Mouse (Mus musculus): ENCODE measurements around the gene Smarcb1. TPM values are rescaled to one million over a fixed set of nuclear protein-coding genes. Genes with fewer than 3 reads are reported as not detected.
A peak's percentile ranks its signal among the peaks of the same experiment; 100 is the strongest.

Smarcb1 gene
- 93.7 and 118 TPM in 2 replicates for polyA plus RNA-seq (2015; fragmentation: Nextera tagmentation; extraction: Ambion mirVana)

- under 1% methylated on average over 73 of the region's 76 CpGs for WGBS
- Histone ChIP-seq H3K27ac (peak within 1 kb of the TSS; percentile 93), H3K9ac (peak within 1 kb of the TSS; percentile 84), H3K36me3 (peaks cover 23% of the 10 kb centered on the region; the same call in 1 of the 2 replicates), H3K27me3 (no peaks in the 10 kb centered on the region), H3K9me3 (replicated peaks) (no peaks in the 10 kb centered on the region), H3K4me2 (peak within 1 kb of the TSS; percentile 87), H3K4me3 (peak within 1 kb of the TSS; percentile 90), H3K4me1 (replicated peaks) (peaks cover 31% of the 10 kb centered on the region)
- peak; percentile 93 for ATAC-seq (replicated peaks; ENCODE audit: insufficient number of reproducible peaks, insufficient read depth, low FRiP score, low read depth)
Observed at GRCm38 (mm10) chr10:75921026-75921725, at the start of gene Smarcb1. Smarcb1 (minus strand) TSS chr10:75921617.

- ATAC-seq (replicated peaks; ENCODE audit: insufficient number of reproducible peaks, insufficient read depth, low FRiP score, low read depth): no peak
Observed at GRCm38 (mm10) chr10:75954381-75954811, 33.0 kb upstream of the Smarcb1 start, which contains the start of gene Gm5134. Gm5134 (plus strand) TSS chr10:75954514.

GRCm38 (mm10) chr10:75951424-75952050 lies 30.1 kb upstream of the Smarcb1 start:
- Histone ChIP-seq H3K9ac (peak overlapping the region; percentile 62), H3K27ac (no peak overlapping the region), H3K36me3 (no peaks in the 10 kb centered on the region), H3K4me2 (peak overlapping the region; percentile 95), H3K9me3 (replicated peaks) (no peaks in the 10 kb centered on the region), H3K27me3 (peaks cover 36% of the 10 kb centered on the region), H3K4me3 (peak overlapping the region; percentile 57), H3K4me1 (replicated peaks) (peaks cover 19% of the 10 kb centered on the region)
- ATAC-seq (replicated peaks; ENCODE audit: insufficient number of reproducible peaks, insufficient read depth, low FRiP score, low read depth): 0 out of 2 replicates have a peak, but pooled peaks have one; percentile 19
- WGBS: 4% methylated on average over 13 of the region's 13 CpGs

More at GRCm38 (mm10) chr10:75954381-75954811, 33.0 kb upstream of the Smarcb1 start, which contains the start of gene Gm5134:
- Histone ChIP-seq H3K4me3 (peak within 1 kb of the TSS; percentile 31), H3K27ac (no peak within 1 kb of the TSS), H3K4me1 (replicated peaks) (peaks cover 19% of the 10 kb centered on the region), H3K27me3 (peaks cover 32% of the 10 kb centered on the region), H3K4me2 (peak within 1 kb of the TSS; percentile 61), H3K9ac (0 out of 2 replicates have a peak within 1 kb of the TSS, but pooled peaks have one; percentile 28), H3K9me3 (replicated peaks) (no peaks in the 10 kb centered on the region), H3K36me3 (no peaks in the 10 kb centered on the region)
- WGBS: 28% methylated on average over 20 of the region's 20 CpGs

- no peak overlapping the region for H3K27ac ChIP-seq
- H3K27me3 ChIP-seq: peaks cover 36% of the 10 kb centered on the region
- peak overlapping the region; percentile 62 for H3K9ac ChIP-seq
- H3K9me3 ChIP-seq (replicated peaks): no peaks in the 10 kb centered on the region
- WGBS: 4% methylated on average over 23 of the region's 23 CpGs
- no peaks in the 10 kb centered on the region for H3K36me3 ChIP-seq
- H3K4me1 ChIP-seq (replicated peaks): peaks cover 19% of the 10 kb centered on the region
- ATAC-seq (replicated peaks; ENCODE audit: insufficient number of reproducible peaks, insufficient read depth, low FRiP score, low read depth): peak; percentile 44
- peak overlapping the region; percentile 57 for H3K4me3 ChIP-seq
- H3K4me2 ChIP-seq: peak overlapping the region; percentile 95
Observed at GRCm38 (mm10) chr10:75950791-75951210, 29.4 kb upstream of the Smarcb1 start.

- Histone ChIP-seq H3K27ac (no peak overlapping the region), H3K27me3 (peaks cover 33% of the 10 kb centered on the region), H3K9me3 (replicated peaks) (no peaks in the 10 kb centered on the region), H3K4me1 (replicated peaks) (peaks cover 19% of the 10 kb centered on the region), H3K4me2 (no peak overlapping the region), H3K9ac (no peak overlapping the region), H3K4me3 (no peak overlapping the region), H3K36me3 (no peaks in the 10 kb centered on the region)
- no peak for ATAC-seq (replicated peaks; ENCODE audit: insufficient number of reproducible peaks, insufficient read depth, low FRiP score, low read depth)
- WGBS: 78% methylated on average over 22 of the region's 22 CpGs
Observed at GRCm38 (mm10) chr10:75949053-75950045, 27.9 kb upstream of the Smarcb1 start.

- Histone ChIP-seq H3K27ac (no peak overlapping the region), H3K36me3 (no peaks in the 10 kb centered on the region), H3K9me3 (replicated peaks) (no peaks in the 10 kb centered on the region), H3K4me1 (replicated peaks) (peaks cover 17% of the 10 kb centered on the region), H3K27me3 (peaks cover 24% of the 10 kb centered on the region), H3K9ac (no peak overlapping the region), H3K4me2 (no peak overlapping the region), H3K4me3 (no peak overlapping the region)
- 71% methylated on average over 5 of the region's 5 CpGs for WGBS
- no peak for ATAC-seq (replicated peaks; ENCODE audit: insufficient number of reproducible peaks, insufficient read depth, low FRiP score, low read depth)
Observed at GRCm38 (mm10) chr10:75948079-75948478, 26.7 kb upstream of the Smarcb1 start.

- no peak for ATAC-seq (replicated peaks; ENCODE audit: insufficient number of reproducible peaks, insufficient read depth, low FRiP score, low read depth)
- Histone ChIP-seq H3K4me3 (no peak overlapping the region), H3K36me3 (no peaks in the 10 kb centered on the region), H3K27ac (no peak overlapping the region), H3K27me3 (peaks cover 14% of the 10 kb centered on the region), H3K9ac (no peak overlapping the region), H3K4me2 (no peak overlapping the region), H3K9me3 (replicated peaks) (no peaks in the 10 kb centered on the region), H3K4me1 (replicated peaks) (peaks cover 12% of the 10 kb centered on the region)
- 75% methylated on average over 7 of the region's 7 CpGs for WGBS
Observed at GRCm38 (mm10) chr10:75945896-75946295, 24.5 kb upstream of the Smarcb1 start.

GRCm38 (mm10) chr10:75945213-75945612 lies 23.8 kb upstream of the Smarcb1 start:
- H3K4me3 ChIP-seq: no peak overlapping the region
- WGBS: 89% methylated on average over 7 of the region's 7 CpGs
- H3K36me3 ChIP-seq: no peaks in the 10 kb centered on the region
- peaks cover 6% of the 10 kb centered on the region; the same call in 1 of the 2 replicates for H3K4me1 ChIP-seq (replicated peaks)
- H3K4me2 ChIP-seq: no peak overlapping the region
- no peak for ATAC-seq (replicated peaks; ENCODE audit: insufficient number of reproducible peaks, insufficient read depth, low FRiP score, low read depth)
- peaks cover 12% of the 10 kb centered on the region for H3K27me3 ChIP-seq
- H3K27ac ChIP-seq: no peak overlapping the region
- no peaks in the 10 kb centered on the region for H3K9me3 ChIP-seq (replicated peaks)
- no peak overlapping the region for H3K9ac ChIP-seq

GRCm38 (mm10) chr10:75944066-75944772 lies 22.8 kb upstream of the Smarcb1 start:
- 34% methylated on average over 11 of the region's 11 CpGs for WGBS
- no peak for ATAC-seq (replicated peaks; ENCODE audit: insufficient number of reproducible peaks, insufficient read depth, low FRiP score, low read depth)
- Histone ChIP-seq H3K27ac (no peak overlapping the region), H3K9ac (no peak overlapping the region), H3K4me3 (no peak overlapping the region), H3K4me2 (no peak overlapping the region), H3K9me3 (replicated peaks) (no peaks in the 10 kb centered on the region), H3K36me3 (no peaks in the 10 kb centered on the region), H3K27me3 (peaks cover 3% of the 10 kb centered on the region; the same call in 1 of the 2 replicates), H3K4me1 (replicated peaks) (peaks cover 6% of the 10 kb centered on the region; the same call in 1 of the 2 replicates)

GRCm38 (mm10) chr10:75942736-75943477 lies 21.5 kb upstream of the Smarcb1 start, which contains the start of gene Vpreb3:
Vpreb3 (plus strand) TSS chr10:75943057.
- Histone ChIP-seq H3K4me1 (replicated peaks) (peaks cover 11% of the 10 kb centered on the region), H3K9ac (no peak within 1 kb of the TSS), H3K27me3 (no peaks in the 10 kb centered on the region), H3K4me3 (no peak within 1 kb of the TSS), H3K36me3 (no peaks in the 10 kb centered on the region), H3K9me3 (replicated peaks) (no peaks in the 10 kb centered on the region), H3K4me2 (no peak within 1 kb of the TSS), H3K27ac (no peak within 1 kb of the TSS)
- 76% methylated on average over 15 of the region's 15 CpGs for WGBS
- no peak for ATAC-seq (replicated peaks; ENCODE audit: insufficient number of reproducible peaks, insufficient read depth, low FRiP score, low read depth)

Measured in heart, embryonic 15.5 days (tissue).